Mouse (Mus musculus): Measurements from ENCODE around the gene Tfap2e.

The Tfap2e gene

GRCm38 (mm10) chr4:126693021-126693420 lies 43.0 kb downstream of the Tfap2e start:
- no peak for DNase-seq

DNA sequence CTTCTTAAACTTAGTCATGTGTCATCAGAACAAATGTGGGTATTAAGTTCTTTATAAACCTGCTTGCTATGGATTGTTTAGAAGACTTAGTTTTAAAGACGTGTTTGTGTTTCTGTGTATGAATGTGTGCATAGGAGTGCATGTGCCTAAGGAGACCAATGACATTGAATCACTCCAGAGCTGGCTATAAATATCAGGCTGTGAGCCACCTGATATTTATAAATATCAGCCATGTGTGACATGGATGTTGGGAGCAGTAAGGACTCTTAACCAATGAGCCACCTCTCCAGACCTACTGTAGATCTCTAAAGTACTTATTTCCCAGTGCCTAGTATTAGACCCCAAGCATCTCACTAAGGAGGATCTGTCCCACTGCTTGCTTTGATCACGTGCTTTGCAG lies 46.6 kb downstream of the Tfap2e start:
- no peak for DNase-seq

GRCm38 (mm10) chr4:126683084-126683483 lies 53.0 kb downstream of the Tfap2e start:
- DNase-seq: no peak

GRCm38 (mm10) chr4:126682298-126682697 lies 53.7 kb downstream of the Tfap2e start:
- no peak for DNase-seq

DNA sequence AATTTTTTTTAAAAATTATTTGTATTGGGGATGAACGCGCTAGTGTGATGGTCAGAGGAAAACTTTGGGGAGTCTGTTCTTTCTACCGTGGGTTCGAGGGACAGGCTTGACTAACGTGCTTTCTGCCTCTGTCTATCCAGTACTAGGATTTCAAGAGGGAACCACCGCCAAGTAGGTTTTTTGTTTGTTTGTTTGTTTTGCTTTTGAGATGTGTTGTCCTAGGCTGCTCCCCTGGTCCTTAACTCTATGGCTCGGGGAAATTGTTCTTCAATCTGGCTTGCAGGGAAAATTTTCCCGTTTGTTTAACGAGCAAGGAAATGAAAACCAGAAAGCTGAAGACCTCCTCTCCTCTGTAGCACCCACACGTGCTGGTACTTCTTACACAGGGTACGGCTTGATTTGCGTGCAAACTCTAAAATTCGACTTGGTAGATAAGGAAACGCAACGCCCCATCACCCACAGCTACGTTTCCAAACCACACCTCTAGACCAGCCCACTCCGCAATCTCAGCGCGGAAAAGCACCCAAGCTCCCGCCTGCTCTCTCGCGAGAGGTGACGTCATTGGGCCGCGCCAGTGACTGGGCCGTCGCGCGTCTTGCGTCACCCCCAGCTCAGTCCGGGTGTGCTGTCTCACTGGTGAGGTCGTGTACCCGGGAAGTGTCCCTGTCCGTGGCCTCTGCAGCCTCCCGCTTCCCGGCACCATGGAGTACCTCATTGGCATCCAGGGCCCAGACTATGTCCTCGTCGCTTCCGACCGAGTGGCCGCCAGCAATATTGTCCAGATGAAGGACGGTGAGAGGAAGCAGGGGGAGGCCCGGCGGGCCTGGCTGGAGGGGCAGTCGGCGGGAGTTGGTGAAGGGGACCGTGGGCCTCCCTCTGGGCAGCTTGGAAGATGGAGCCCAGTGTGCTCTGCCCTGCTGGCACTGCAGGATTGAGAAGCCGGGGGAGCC lies 58.7 kb downstream of the Tfap2e start, which contains the start of gene Psmb2:
Gene Psmb2, plus strand, starts transcription at position 577 of the 950 bp plus-strand sequence.
- peak; percentile 99 for DNase-seq

DNA sequence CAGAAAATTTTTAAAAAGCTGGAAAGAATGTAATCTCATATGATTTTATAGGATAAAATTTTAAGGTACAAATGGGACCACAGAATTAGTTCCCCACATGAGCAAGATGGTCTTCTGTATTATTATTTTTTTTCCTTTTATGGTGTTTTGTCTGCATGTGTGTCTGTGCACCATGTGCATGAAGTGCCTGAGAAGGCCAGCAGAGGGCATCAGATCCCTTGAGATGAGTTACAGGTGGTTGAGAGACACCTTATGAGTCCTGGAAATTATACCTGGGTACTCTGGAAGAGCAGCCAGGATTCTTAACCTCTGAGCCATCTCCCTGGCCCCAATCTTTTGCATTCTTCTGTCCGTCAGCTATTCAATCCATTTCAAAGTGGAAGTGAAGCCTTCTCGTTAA lies 69.0 kb downstream of the Tfap2e start:
- DNase-seq: no peak
